Mouse (Mus musculus): ENCODE measurements at regions not wholly inside any gene's neighbourhood (a gene's known extent, or its start where the extent isn't known, plus 50 kb on each side); places are given as distances from the start of the nearest gene placed in this dataset.

- DNase-seq (ENCODE audit: low read depth) = no peak
- no peak for TF ChIP-seq CTCF (IDR thresholded peaks at IDR 0.05; ENCODE audit: borderline replicate concordance, extremely low read depth, insufficient read depth, insufficient read length)
- no peak for TF ChIP-seq POLR2A (IDR thresholded peaks at IDR 0.05; ENCODE audit: borderline replicate concordance, extremely low read depth, insufficient read depth, insufficient read length, poor library complexity, severe bottlenecking)
Measured at GRCm38 (mm10) chr5:148739672-148740071, 187.1 kb upstream of the Ubl3 start.

GRCm38 (mm10) chr5:148739141-148739540, 186.6 kb upstream of the Ubl3 start:
- no peak for DNase-seq (ENCODE audit: low read depth)
- TF ChIP-seq CTCF (IDR thresholded peaks at IDR 0.05; ENCODE audit: borderline replicate concordance, extremely low read depth, insufficient read depth, insufficient read length) (no peak), POLR2A (IDR thresholded peaks at IDR 0.05; ENCODE audit: borderline replicate concordance, extremely low read depth, insufficient read depth, insufficient read length, poor library complexity, severe bottlenecking) (no peak)

- DNase-seq (ENCODE audit: low read depth) = peak; percentile 38
- TF ChIP-seq POLR2A (IDR thresholded peaks at IDR 0.05; ENCODE audit: borderline replicate concordance, extremely low read depth, insufficient read depth, insufficient read length, poor library complexity, severe bottlenecking) = no peak
- no peak for TF ChIP-seq CTCF (IDR thresholded peaks at IDR 0.05; ENCODE audit: borderline replicate concordance, extremely low read depth, insufficient read depth, insufficient read length)
Measured at GRCm38 (mm10) chr5:148729541-148729940, 177.0 kb upstream of the Ubl3 start.

GRCm38 (mm10) chr5:148728492-148728891, 175.9 kb upstream of the Ubl3 start:
- DNase-seq (ENCODE audit: low read depth) = no peak
- TF ChIP-seq CTCF (IDR thresholded peaks at IDR 0.05; ENCODE audit: borderline replicate concordance, extremely low read depth, insufficient read depth, insufficient read length) (no peak), POLR2A (IDR thresholded peaks at IDR 0.05; ENCODE audit: borderline replicate concordance, extremely low read depth, insufficient read depth, insufficient read length, poor library complexity, severe bottlenecking) (no peak)

GRCm38 (mm10) chr5:148726442-148726841, 173.9 kb upstream of the Ubl3 start:
- no peak for DNase-seq (ENCODE audit: low read depth)
- TF ChIP-seq POLR2A (IDR thresholded peaks at IDR 0.05; ENCODE audit: borderline replicate concordance, extremely low read depth, insufficient read depth, insufficient read length, poor library complexity, severe bottlenecking) (no peak), CTCF (IDR thresholded peaks at IDR 0.05; ENCODE audit: borderline replicate concordance, extremely low read depth, insufficient read depth, insufficient read length) (peak; percentile 39; the same call in 1 of the 2 replicates)

- TF ChIP-seq POLR2A (IDR thresholded peaks at IDR 0.05; ENCODE audit: borderline replicate concordance, extremely low read depth, insufficient read depth, insufficient read length, poor library complexity, severe bottlenecking) (no peak), CTCF (IDR thresholded peaks at IDR 0.05; ENCODE audit: borderline replicate concordance, extremely low read depth, insufficient read depth, insufficient read length) (no peak)
- DNase-seq (ENCODE audit: low read depth) = no peak
Measured at GRCm38 (mm10) chr5:148724470-148724869, 171.9 kb upstream of the Ubl3 start.

- TF ChIP-seq CTCF (IDR thresholded peaks at IDR 0.05; ENCODE audit: borderline replicate concordance, extremely low read depth, insufficient read depth, insufficient read length) = no peak
- TF ChIP-seq POLR2A (IDR thresholded peaks at IDR 0.05; ENCODE audit: borderline replicate concordance, extremely low read depth, insufficient read depth, insufficient read length, poor library complexity, severe bottlenecking) = no peak
- no peak for DNase-seq (ENCODE audit: low read depth)
Measured at GRCm38 (mm10) chr5:148723677-148724227, 171.2 kb upstream of the Ubl3 start.

GRCm38 (mm10) chr5:148720604-148721003, 168.0 kb upstream of the Ubl3 start:
- DNase-seq (ENCODE audit: low read depth) = no peak
- TF ChIP-seq POLR2A (IDR thresholded peaks at IDR 0.05; ENCODE audit: borderline replicate concordance, extremely low read depth, insufficient read depth, insufficient read length, poor library complexity, severe bottlenecking) = no peak
- TF ChIP-seq CTCF (IDR thresholded peaks at IDR 0.05; ENCODE audit: borderline replicate concordance, extremely low read depth, insufficient read depth, insufficient read length) = no peak

- DNase-seq (ENCODE audit: low read depth) = no peak
- no peak for TF ChIP-seq CTCF (IDR thresholded peaks at IDR 0.05; ENCODE audit: borderline replicate concordance, extremely low read depth, insufficient read depth, insufficient read length)
Measured at GRCm38 (mm10) chr5:148716633-148717032, 164.0 kb upstream of the Ubl3 start.

GRCm38 (mm10) chr5:148715218-148715991, 162.8 kb upstream of the Ubl3 start:
- TF ChIP-seq CTCF (IDR thresholded peaks at IDR 0.05; ENCODE audit: borderline replicate concordance, extremely low read depth, insufficient read depth, insufficient read length) (no peak), POLR2A (IDR thresholded peaks at IDR 0.05; ENCODE audit: borderline replicate concordance, extremely low read depth, insufficient read depth, insufficient read length, poor library complexity, severe bottlenecking) (no peak)
- no peak for DNase-seq (ENCODE audit: low read depth)

- no peak for TF ChIP-seq POLR2A (IDR thresholded peaks at IDR 0.05; ENCODE audit: borderline replicate concordance, extremely low read depth, insufficient read depth, insufficient read length, poor library complexity, severe bottlenecking)
- no peak for TF ChIP-seq CTCF (IDR thresholded peaks at IDR 0.05; ENCODE audit: borderline replicate concordance, extremely low read depth, insufficient read depth, insufficient read length)
- no peak for DNase-seq (ENCODE audit: low read depth)
Measured at GRCm38 (mm10) chr5:148714807-148715206, 162.2 kb upstream of the Ubl3 start.

GRCm38 (mm10) chr5:148713796-148714195, 161.2 kb upstream of the Ubl3 start:
- DNase-seq (ENCODE audit: low read depth) = no peak
- TF ChIP-seq POLR2A (IDR thresholded peaks at IDR 0.05; ENCODE audit: borderline replicate concordance, extremely low read depth, insufficient read depth, insufficient read length, poor library complexity, severe bottlenecking) = no peak
- no peak for TF ChIP-seq CTCF (IDR thresholded peaks at IDR 0.05; ENCODE audit: borderline replicate concordance, extremely low read depth, insufficient read depth, insufficient read length)

All from brain, embryonic 14.5 days (tissue).